Mouse (Mus musculus) bone marrow, adult 2 months (tissue): Measurements from ENCODE around the gene Gjc1.

Experiments used
- CTCF ChIP-seq: fragments of 200-500 bp; IDR thresholded peaks from 2 replicates; pipeline ENCODE4 v1.5.1; 2011; ENCODE audit warnings: low read length, control low read depth; ENCODE audit not compliant: control insufficient read depth, insufficient read depth
- POLR2A ChIP-seq: fragments of 200-500 bp; IDR thresholded peaks from 2 replicates; pipeline ENCODE4 v1.6.1; 2011; ENCODE audit warnings: low read depth, mild to moderate bottlenecking, control low read depth, low read length, borderline replicate concordance; ENCODE audit not compliant: control insufficient read depth

DNA sequence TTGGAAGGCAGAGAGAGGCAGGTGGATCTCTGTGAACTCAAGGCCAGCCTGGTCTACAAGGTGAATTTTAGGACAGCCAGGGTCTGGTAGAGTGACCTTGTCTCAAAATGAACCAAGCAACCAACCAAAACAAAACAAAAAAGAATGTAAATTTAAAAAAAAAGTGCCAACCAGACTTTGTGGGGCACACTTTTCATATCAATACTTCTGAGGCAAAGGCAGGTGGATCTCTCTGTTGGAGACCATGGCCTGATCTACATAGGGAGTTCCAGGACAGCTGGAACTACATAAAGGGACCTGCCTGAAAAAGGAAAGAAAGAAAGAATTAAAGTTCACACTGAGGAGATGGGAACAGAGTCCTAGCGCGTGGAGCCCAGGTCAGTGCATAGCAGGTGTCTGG, 7.0 kb upstream of the Gjc1 start:
- TF ChIP-seq POLR2A, result no peak
- no peak for TF ChIP-seq CTCF
